Mouse (Mus musculus) hindbrain, postnatal 0 days (tissue): ENCODE measurements around the gene Usp30. TPM values are rescaled to one million over a fixed set of nuclear protein-coding genes. Genes with fewer than 3 reads are reported as not detected.

Source experiments
- ATAC-seq: fragments of 200-750 bp; cut with Nextera tagmentation; 2 replicates; pipeline ENCODE4 v1.8.0; 2017; ENCODE audit warnings: mild to moderate bottlenecking, moderate TSS enrichment, moderate library complexity
- DNase-seq: peaks from one replicate; pipeline ENCODE4 v3.0.0-alpha.2; 2015; ENCODE audit warnings: low spot score
- H3K27ac ChIP-seq: fragments of 300-500 bp; sonication (generic); 2 replicates; pipeline ENCODE4 v1.5.1; 2014; ENCODE audit warnings: mild to moderate bottlenecking
- H3K27me3 ChIP-seq: fragments of 300-500 bp; sonication (generic); 2 replicates; pipeline ENCODE4 v1.6.1; 2014; ENCODE audit warnings: low read length, mixed read lengths; ENCODE audit not compliant: insufficient read depth
- H3K36me3 ChIP-seq: fragments of 300-500 bp; sonication (generic); 2 replicates; pipeline ENCODE4 v1.6.1; 2014; ENCODE audit warnings: low read length, mixed read lengths; ENCODE audit not compliant: insufficient read depth
- H3K4me1 ChIP-seq: fragments of 300-500 bp; sonication (generic); 2 replicates; pipeline ENCODE4 v1.6.1; 2014; ENCODE audit warnings: antibody characterized with exemption, low read length, mixed read lengths; ENCODE audit not compliant: insufficient read depth
- H3K4me2 ChIP-seq: fragments of 300-500 bp; sonication (generic); 2 replicates; pipeline ENCODE4 v1.6.1; 2014; ENCODE audit warnings: low read depth, mild to moderate bottlenecking, low read length, moderate library complexity, mixed read lengths
- H3K4me3 ChIP-seq: fragments of 300-500 bp; sonication (generic); 2 replicates; pipeline ENCODE4 v1.5.1; 2014; ENCODE audit warnings: low read length
- H3K9ac ChIP-seq: fragments of 300-500 bp; sonication (generic); replicated peaks from 2 replicates; pipeline ENCODE4 v1.6.1; 2014; ENCODE audit warnings: mild to moderate bottlenecking, low read length, moderate library complexity, mixed read lengths
- H3K9me3 ChIP-seq: fragments of 300-500 bp; sonication (generic); 2 replicates; pipeline ENCODE4 v1.6.1; 2016; ENCODE audit warnings: low read length, mixed read lengths
- CTCF ChIP-seq: IDR thresholded peaks from 2 replicates; pipeline ENCODE4 v1.5.1; 2016; ENCODE audit warnings: antibody characterized with exemption, control low read depth, low read depth
- WGBS: fragments of 180-500 bp; shearing (Covaris S2); extraction: QIAGEN DNeasy Blood & Tissue Kit; methylation state at CpG from one replicate; pipeline ENCODE4 v1.1.7; 2014; 5-methylcytosine and 5-hydroxymethylcytosine counted together
- polyA plus RNA-seq: library from polyadenylated mRNA; unstranded; fragments of >200 nt; fragmentation: Nextera tagmentation; extraction: Ambion mirVana; gene quantifications from 2 replicates; pipeline ENCODE4 v1.2.1, GENCODE M21; 2015
- total RNA-seq: library from RNA; depleted of rRNA; stranded (reverse); fragments of >200 nt; gene quantifications from 2 replicates; pipeline ENCODE4 v1.2.3, GENCODE M21; 2014

Gene Usp30
- total and polyA plus RNA-seq, 2 experiments from 2014 or later, result 17.6 to 47.2 TPM

GRCm38 (mm10) chr5:114153490-114153889 lies 88.2 kb downstream of the Usp30 start:
- 5% methylated on average over 12 of the region's 12 CpGs for WGBS
- Histone ChIP-seq H3K4me3 (0 out of 2 replicates have a peak overlapping the region, but pooled peaks have one; percentile 19), H3K4me1 (no peaks in the 10 kb centered on the region), H3K27ac (no peak overlapping the region), H3K4me2 (peak overlapping the region; percentile 34; the same call in 1 of the 2 replicates), H3K36me3 (no peaks in the 10 kb centered on the region), H3K27me3 (no peaks in the 10 kb centered on the region), H3K9me3 (no peaks in the 10 kb centered on the region), H3K9ac (no peak overlapping the region)
- DNase-seq, result peak; percentile 61
- ATAC-seq, result peak; percentile 59; the same call in 1 of the 2 replicates
- peak; percentile 72 for TF ChIP-seq CTCF

GRCm38 (mm10) chr5:114154765-114155164 lies 89.5 kb downstream of the Usp30 start:
- H3K36me3 ChIP-seq, result no peaks in the 10 kb centered on the region
- H3K9ac ChIP-seq, result no peak overlapping the region
- TF ChIP-seq CTCF, result no peak
- ATAC-seq (no peak), DNase-seq (no peak)
- no peaks in the 10 kb centered on the region for H3K9me3 ChIP-seq
- no peak overlapping the region for H3K4me2 ChIP-seq
- H3K27me3 ChIP-seq, result no peaks in the 10 kb centered on the region
- no peak overlapping the region for H3K4me3 ChIP-seq
- WGBS, result 80% methylated on average over 5 of the region's 5 CpGs
- no peak overlapping the region for H3K27ac ChIP-seq
- no peaks in the 10 kb centered on the region for H3K4me1 ChIP-seq

GRCm38 (mm10) chr5:114155168-114155933 lies 90.1 kb downstream of the Usp30 start:
- no peak for ATAC-seq
- Histone ChIP-seq H3K36me3 (no peaks in the 10 kb centered on the region), H3K9me3 (no peaks in the 10 kb centered on the region), H3K4me2 (no peak overlapping the region), H3K27me3 (no peaks in the 10 kb centered on the region), H3K27ac (no peak overlapping the region), H3K4me1 (no peaks in the 10 kb centered on the region), H3K4me3 (no peak overlapping the region), H3K9ac (no peak overlapping the region)
- no peak for TF ChIP-seq CTCF
- 60% methylated on average over 9 of the region's 9 CpGs for WGBS
- no peak for DNase-seq

- ATAC-seq (no peak), DNase-seq (no peak)
- Histone ChIP-seq H3K4me3 (no peak overlapping the region), H3K36me3 (no peaks in the 10 kb centered on the region), H3K9me3 (no peaks in the 10 kb centered on the region), H3K27ac (no peak overlapping the region), H3K27me3 (no peaks in the 10 kb centered on the region), H3K4me2 (no peak overlapping the region), H3K4me1 (no peaks in the 10 kb centered on the region), H3K9ac (no peak overlapping the region)
- WGBS, result 48% methylated on average over 7 of the region's 7 CpGs
- no peak for TF ChIP-seq CTCF
Observed at GRCm38 (mm10) chr5:114157236-114157635, 92.0 kb downstream of the Usp30 start.

GRCm38 (mm10) chr5:114161424-114161823 lies 96.2 kb downstream of the Usp30 start:
- H3K27me3 ChIP-seq, result no peaks in the 10 kb centered on the region
- WGBS, result 75% methylated on average over 6 of the region's 6 CpGs

GRCm38 (mm10) chr5:114162106-114162815 lies 97.0 kb downstream of the Usp30 start:
- H3K4me1 ChIP-seq, result no peaks in the 10 kb centered on the region
- TF ChIP-seq CTCF, result peak; percentile 56
- H3K27me3 ChIP-seq, result no peaks in the 10 kb centered on the region
- 52% methylated on average over 12 of the region's 12 CpGs for WGBS
- no peak overlapping the region for H3K9ac ChIP-seq
- no peaks in the 10 kb centered on the region for H3K36me3 ChIP-seq
- no peaks in the 10 kb centered on the region for H3K9me3 ChIP-seq
- no peak overlapping the region for H3K27ac ChIP-seq
- DNase-seq (peak; percentile 38), ATAC-seq (no peak)
- H3K4me3 ChIP-seq, result no peak overlapping the region
- H3K4me2 ChIP-seq, result no peak overlapping the region

More at GRCm38 (mm10) chr5:114161424-114161823, 96.2 kb downstream of the Usp30 start:
- H3K36me3 ChIP-seq, result no peaks in the 10 kb centered on the region
- H3K4me3 ChIP-seq, result no peak overlapping the region
- no peak overlapping the region for H3K9ac ChIP-seq
- H3K4me1 ChIP-seq, result no peaks in the 10 kb centered on the region
- no peaks in the 10 kb centered on the region for H3K9me3 ChIP-seq
- no peak for TF ChIP-seq CTCF
- H3K27ac ChIP-seq, result no peak overlapping the region
- H3K4me2 ChIP-seq, result no peak overlapping the region
- no peak for DNase-seq
- ATAC-seq, result no peak
